Mouse (Mus musculus) adrenal gland, postnatal 36 days (tissue): ENCODE data around the gene Arl1. TPM values are rescaled to one million over a fixed set of nuclear protein-coding genes. Genes with fewer than 3 reads are reported as not detected.
"Not testable (repeated sequence)": the region's sequence is repeated elsewhere in the genome, so short reads cannot be mapped to it uniquely, and the experiment has no call there.

Experiments
- DNase-seq, 2 experiments: peaks; one replicate each; pipeline ENCODE4 v3.0.0; 2021; ENCODE audit warnings: mixed read lengths in 1 of 2
- total RNA-seq, 2 experiments: library from RNA; stranded (reverse); gene quantifications; 2 replicates each; pipeline ENCODE4 v1.2.3; 2021

Arl1 gene
- total RNA-seq, 2 experiments from 2014 or later = 102 to 109 TPM

DNA sequence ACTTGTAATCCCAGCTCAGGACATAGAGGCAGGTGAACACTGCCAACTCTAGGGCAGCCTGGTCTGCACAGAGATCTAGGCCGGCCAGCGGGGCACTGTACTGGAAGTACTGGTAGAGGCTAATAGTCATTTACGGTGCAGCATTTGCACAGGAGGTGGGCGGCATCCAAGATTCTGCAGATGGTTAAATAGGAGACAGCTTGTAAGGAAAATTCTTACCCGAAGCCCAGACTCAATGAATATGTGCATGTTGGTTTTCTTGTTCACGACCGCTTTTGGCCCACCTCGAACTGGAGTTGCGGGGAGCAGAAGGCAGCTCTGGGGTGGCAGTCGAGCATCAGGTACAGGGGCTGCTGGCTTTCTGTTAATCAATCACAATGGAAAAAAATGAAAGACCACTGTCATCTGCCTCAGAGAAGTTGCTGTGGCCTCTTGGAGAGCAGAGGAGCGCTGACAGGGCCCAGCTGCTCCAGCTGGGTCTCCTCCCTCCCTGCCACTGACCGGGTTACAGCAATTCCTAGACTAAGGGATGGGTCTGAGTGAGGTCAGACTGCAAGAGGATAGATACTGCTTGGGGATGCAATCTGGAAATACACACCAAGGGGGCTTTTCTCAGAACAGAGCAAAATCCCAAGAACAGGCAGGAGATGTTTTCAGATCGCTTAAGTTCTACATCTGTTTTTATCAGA, 31.0 kb downstream of the Arl1 start:
- DNase-seq = no peak

DNA sequence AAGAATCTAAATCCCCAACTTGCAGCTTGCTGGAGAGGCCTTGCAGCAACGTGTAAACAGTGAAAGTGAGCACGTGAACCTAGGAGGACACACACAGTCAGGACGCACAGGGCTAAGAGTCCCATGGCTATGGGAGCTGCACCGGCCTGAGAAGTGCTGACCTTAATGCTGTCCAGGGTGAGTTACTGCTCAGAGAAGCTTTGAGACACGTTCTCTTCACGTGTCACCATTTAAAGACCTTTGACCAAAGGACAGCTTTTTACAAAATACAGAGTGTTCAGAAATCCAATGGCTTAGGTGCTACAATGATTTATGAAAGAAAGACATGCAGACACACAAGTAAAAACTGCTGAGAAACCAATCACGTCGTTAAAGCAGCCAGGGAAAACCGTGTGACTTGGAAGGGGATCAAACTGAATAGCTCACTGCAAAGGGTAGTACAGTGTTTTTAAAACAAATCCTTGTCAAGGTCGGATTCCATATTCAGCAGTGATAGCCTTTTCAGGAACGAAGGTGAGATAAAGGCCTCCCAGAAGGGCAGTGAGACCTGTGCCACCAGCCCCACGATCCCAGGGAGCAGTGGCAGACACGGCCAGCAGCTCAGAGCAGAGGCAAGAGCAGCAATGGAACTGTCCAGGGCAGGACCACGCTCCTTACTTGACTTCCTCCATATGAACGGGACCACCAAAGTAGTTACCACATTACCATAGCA, 34.9 kb downstream of the Arl1 start:
- DNase-seq = no peak

DNA sequence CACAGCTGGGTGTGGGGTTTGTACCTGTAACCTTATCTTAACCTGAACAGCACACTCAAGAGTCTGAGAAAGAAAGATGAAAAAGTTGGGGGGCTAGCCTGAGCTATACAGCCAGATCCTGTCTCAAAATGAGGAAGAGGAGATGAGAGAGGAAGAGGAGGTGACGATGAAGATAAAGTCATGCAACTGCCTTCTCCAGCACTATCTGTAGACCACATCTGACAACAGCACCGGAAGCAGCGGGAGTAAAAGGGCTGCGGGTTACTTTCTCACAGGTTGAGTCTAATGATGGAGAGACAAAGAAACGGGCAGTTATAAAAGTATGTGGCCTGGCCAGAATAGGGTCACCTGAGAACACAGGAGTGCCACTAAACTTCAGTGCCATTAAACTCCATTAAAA, 38.3 kb downstream of the Arl1 start:
- no peak for DNase-seq

DNA sequence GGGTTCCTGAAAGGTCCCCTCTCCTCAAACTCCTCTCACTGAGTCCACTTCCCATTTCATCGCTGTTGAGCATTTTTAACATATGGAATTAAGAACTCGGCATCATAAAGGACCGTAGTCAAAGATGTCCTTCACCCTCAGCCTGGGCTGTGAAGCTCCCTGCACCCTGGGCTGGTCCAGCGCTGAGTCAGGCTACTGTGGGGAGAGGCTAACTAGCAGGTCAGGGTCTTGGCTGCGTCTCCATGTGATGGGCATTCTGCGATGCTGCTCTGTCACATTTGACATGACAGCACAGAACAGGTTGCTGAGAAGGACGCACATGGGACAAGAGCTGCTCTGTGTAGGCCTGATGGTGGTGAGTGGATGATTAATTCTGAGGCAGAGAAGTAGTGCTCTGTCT, 39.0 kb downstream of the Arl1 start:
- DNase-seq = no peak

DNA sequence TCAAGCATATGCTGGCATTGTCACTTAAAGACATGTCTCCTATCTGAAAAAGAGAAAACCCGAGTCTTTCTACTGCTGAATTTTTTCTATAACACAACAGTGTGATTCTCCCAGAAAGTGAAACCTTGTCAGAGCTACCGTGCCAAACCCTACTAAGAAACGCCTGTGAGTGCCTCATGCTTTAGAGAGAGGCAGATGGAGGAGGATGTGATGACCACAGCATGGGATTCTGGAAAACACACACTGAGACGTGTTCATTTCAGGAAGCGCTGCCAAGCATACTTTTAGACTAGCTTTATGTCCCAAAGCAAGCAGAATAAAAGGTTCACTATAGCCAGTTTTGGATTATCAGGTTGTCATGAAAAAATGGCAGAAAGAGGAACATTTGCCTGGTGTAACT, 42.3 kb downstream of the Arl1 start:
- DNase-seq = not testable (repeated sequence)

DNA sequence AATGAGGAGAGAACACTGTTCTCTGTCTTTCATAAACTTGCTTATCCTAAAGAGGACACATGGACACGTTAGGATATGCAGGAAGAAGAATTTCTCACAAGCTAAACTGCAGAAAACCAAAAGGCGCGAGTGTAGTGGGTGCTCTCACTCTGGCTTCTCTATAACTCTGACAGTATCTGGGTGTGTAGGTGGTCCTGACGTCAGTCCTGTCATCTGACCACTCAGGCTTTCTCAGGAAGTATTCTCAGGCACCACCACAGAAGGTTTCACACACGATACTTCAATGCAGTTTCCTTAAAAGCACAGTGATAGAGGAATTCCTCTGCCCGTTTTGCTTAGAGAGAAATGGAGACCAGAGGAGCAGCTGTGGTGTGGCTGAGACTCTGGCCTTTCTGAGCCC, 45.5 kb downstream of the Arl1 start:
- no peak for DNase-seq

DNA sequence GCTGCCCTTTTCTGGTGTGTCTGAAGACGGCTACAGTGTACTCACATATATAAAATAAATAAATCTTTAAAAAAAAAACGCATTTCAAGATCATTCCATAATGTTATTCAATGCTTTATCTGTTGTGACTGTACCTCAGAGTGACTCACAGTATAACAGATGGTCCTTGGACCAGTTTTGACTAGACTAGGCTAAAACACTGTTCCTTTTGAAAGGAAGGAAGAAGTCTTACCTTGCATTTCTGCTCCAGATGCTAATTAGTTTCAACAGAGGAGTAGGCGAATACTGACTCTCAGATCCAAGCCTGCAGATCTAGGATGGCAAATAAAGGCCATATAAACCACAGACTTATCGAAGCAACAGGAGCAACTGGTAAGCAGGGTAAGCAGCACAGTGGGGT, 50.1 kb downstream of the Arl1 start:
- DNase-seq = no peak

DNA sequence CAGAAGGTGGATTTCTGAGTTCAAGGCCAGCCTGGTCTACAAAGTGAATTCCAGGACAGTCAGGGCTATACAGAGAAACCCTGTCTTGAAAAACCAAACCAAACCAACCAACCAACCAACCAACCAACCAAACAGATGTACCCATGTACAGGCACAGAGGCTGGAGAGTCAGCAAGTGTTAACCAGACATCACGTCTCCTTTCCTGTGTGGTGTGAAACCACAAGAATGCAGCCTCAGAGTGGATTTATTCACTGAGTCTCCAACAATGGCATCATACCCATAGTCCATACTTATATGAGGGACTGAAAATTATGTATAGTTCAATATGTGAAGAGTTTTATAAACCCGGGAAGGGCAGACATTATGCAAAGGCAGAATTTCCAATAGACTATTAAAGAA, 52.5 kb downstream of the Arl1 start:
- DNase-seq = not testable (repeated sequence)

DNA sequence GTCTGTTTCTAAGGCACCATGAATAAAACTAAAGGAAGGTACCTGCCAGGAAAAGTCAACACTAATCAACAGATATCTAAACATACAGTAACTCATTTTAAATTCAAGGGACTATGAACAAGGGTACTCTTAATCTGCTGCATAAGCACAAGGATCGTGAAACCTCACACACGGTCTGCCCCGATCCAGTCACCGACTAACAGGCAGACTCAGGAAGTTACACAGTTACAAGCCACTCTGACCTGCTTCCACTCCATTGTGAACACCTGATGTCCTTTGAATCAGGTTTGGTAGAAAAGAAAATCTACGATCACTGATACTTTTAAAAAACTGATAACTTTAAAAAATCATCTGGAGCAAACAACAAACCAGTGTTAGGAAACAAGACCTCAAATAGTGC, 53.3 kb downstream of the Arl1 start:
- no peak for DNase-seq

DNA sequence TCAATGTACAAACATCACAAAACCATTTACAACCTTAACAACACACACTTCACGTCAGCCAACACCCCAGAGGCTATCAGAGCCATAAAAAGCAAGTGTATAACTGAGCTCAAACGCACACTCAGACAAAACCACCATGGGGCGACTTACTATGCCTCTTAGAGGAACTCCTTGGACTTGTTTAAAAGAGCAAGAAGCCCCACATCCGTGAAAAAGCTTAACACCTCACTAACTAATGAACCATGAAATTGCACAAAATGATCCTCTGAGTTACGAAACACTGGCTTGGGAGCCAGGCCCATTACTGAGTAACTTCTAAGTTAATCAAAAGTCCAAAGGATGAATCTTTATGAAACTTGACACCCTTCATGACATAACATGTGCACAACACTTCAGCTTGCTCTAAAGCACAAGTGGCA, 53.9 kb downstream of the Arl1 start:
- no peak for DNase-seq

DNA sequence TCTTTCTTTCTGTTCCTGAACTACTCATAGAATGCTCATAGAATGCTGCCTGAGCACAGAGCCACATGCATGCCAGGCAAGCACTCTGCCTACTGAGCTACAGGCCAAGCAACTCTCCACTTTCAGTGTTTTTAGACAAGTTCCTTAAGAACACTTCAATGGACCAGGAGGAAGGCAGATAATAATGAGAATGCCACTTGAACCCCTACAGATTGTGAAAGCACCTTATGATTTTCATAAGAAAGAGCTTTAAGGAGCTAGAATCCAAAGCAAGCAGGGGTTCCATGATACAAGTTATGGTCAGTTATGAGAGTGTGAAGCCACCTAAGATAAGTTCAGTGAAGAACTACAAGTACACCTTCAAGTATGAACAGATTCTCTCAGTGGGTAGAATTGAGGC, 63.0 kb downstream of the Arl1 start:
- DNase-seq = no peak

Other genes starting within 250 kb of the Arl1 start
- 100 to 1,000 TPM; 342 to 431 TPM for gene Chpt1, start 226.8 kb upstream of the Arl1 start, total RNA-seq
- gene Mybpc1, start 125.7 kb upstream of the Arl1 start, total RNA-seq = 1 to 10 TPM; 1.2 to 2.0 TPM
- gene Spic, start 45.8 kb upstream of the Arl1 start, total RNA-seq = 1 to 10 TPM in 1 of 2 experiments, under 1 TPM in 1; 0.66 to 2.0 TPM
- gene Utp20, start 95.9 kb downstream of the Arl1 start, total RNA-seq = 10 to 100 TPM; 26.8 to 28.5 TPM
- gene Slc5a8, start 155.1 kb downstream of the Arl1 start, total RNA-seq = under 1 TPM in 1 of 2 experiments, not detected in 1; 0.07 TPM